Mouse (Mus musculus) mesoderm, embryonic 11.5 days (tissue): ENCODE data around the gene Gucy1b2.

ENCODE experiments used
- DNase-seq: peaks from one replicate; pipeline ENCODE4 v3.0.0-alpha.2; 2012; ENCODE audit warnings: low read depth, low spot score

The Gucy1b2 gene

DNA sequence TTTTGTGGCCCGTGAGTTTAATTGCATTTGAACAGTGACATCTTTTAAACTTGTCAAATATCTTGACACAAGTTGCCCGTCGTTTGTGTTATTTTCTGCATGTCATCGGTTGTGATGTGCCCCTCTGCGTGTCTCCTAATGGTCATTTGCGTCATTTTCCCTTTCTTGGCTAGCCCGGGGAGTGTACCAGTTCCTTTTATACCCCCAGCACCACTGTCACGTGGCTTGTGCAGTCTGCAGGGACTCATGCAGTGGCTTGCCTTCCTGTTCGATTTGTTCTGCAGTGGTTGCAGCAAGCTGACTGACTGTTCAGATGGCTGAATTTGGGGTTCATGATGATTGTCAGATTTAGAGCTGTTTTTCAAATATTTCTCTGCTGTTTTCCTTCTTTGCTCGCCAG lies 82.1 kb downstream of the Gucy1b2 start:
- no peak for DNase-seq

GRCm38 (mm10) chr14:62370819-62371218 lies 85.3 kb downstream of the Gucy1b2 start:
- no peak for DNase-seq

DNA sequence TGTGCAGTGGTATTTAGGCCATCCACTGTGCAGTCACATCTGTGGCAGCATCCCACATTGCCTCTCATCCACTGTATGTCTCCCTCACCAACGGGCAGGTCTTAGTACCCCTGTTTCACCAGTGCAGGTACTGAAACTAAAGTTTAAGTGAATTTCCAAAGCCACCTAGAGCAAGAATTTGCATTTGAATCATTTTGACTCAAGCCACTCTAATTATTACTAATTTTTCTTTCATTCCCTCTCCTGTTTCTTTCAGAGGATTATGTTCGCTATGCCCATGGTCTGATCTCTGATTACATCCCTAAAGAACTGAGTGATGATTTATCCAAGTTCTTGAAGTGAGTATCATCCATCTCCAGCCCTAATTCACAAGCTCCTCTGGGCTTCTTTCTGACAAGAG lies 92.3 kb downstream of the Gucy1b2 start:
- DNase-seq, result no peak

DNA sequence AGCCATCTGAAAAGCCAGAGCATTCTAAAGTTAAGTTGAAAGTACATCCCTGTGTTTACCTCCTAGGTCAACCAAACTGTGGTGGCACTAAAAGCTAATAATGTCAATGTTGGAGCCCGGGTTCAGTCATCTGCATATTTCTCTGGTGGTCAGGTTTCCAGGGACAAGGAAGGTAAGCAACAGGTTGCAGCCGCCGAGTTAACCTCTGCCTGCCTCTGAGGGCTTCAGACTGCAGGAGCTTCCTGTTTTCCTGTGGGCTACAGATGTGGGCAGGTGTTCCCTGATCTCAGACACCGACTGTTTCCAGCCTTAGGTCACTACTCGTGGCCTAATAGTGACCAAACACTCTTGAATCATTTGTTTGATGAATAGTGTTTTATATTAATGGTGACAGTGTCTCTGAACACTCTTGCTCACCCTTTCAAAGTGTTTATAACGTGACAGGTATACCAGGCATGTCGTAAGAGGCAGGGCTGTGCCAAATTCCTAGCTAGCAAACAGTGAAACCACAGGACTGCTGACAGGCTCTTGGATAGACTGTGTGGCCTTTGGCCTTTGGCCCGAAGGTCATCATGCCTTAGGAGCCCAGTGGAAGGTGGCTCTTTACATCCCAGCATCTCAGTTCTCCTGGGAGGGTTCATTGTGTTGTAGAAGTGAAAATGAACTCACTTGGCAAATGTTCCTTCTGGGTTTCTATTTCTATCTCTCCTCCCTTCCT lies 94.7 kb downstream of the Gucy1b2 start:
- no peak for DNase-seq

- DNase-seq, result no peak
These were observed 100.9 kb downstream of the Gucy1b2 start for GRCm38 (mm10) chr14:62355201-62355600.

DNA sequence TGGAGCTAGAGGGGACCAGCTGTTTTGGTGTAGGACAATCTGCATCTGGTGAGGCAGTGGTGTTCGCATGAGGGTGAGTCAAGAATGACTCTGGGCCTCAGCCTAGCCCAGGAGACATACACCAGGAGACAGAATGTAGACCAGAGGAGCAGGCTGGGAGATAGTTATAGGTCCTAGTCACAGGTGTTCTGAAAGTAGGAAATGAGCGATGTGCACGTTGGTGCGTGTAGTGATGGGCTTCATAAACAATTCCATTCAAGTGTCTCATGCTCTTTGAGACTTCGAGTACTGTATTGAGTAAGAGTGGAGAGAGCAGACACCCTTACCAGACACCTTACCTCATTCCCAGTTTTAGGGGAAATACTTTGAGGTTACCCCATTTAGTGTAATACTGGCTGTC lies 102.3 kb downstream of the Gucy1b2 start:
- no peak for DNase-seq

DNA sequence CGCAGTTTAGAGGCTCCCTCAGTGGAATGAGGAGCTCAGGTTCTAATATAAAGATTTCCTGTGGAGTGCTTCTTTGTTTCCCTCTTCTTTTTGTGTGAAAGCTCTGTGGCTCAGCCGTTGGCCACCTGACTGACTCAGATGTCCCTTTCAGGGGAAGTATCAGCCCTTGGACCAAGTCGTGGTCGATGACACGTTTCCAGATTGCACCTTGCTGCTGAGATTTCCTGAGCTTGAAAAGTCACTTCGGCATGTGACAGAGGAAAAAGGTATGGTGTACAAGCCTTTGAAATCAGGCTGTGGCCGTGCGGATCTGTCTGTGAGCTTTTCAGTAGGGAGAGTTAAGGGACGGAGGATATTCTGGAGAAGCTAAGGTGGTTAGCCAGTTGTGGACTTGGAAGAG lies 102.7 kb downstream of the Gucy1b2 start:
- no peak for DNase-seq

GRCm38 (mm10) chr14:62350890-62351289 lies 105.2 kb downstream of the Gucy1b2 start:
- DNase-seq, result no peak

DNA sequence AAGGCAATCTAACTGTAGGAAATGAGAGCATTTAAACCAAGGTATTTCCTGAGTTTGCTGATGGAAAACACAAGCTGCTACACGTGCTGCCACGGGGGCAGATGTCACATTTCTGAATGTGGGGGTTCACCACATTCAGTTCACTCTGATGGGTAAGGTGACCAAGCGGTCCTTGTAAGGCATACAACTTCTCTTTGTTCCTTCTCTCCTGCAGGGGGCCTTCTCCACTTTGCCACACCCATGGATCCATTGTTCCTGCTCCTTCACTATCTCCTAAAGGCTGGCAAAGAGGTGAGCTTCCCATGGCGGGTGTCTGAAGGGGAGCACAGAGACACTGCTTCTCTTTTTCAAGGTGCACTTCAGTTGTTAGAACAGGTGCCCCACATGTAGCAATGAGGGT lies 105.9 kb downstream of the Gucy1b2 start:
- DNase-seq, result no peak

DNA sequence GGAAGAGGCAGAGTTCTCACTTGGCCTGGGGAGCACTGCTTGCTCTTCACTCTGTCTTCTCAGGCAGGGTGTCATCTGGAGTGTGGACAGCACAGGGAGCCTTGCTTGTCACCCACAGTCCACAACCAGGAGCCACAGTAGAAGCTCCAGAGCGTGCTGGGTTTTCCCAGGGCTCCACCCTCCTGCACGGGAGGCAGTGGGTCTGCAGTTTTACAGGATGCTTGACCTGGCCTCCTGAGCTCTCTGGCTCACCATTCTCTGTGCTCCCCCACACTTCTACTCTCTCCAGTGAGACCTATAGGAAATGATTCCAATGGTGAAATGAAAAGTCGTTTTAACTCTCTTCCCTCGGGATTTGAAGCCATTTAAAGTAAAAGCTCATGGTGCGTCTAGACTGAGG lies 106.3 kb downstream of the Gucy1b2 start:
- no peak for DNase-seq

GRCm38 (mm10) chr14:62347103-62347502 lies 109.0 kb downstream of the Gucy1b2 start:
- DNase-seq, result no peak

DNA sequence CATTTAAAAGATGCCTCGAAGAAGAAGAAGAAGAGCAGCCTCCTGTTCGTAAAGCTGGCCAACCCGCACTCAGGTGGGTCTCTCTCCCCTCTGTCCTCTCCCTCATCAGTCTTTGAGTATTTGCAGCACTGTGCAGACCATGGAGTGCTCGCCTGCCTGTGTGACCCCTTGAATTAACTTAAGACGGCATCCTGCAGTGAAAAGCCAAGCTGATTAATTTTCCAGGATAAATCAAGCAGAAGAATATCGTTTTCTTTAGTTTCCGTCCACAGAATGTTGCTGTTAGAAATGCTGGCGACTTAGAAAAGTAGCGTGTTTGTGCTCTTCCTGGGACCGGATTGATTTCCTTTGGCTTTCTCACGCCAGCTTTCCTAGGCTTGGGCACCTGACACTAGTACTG lies 109.5 kb downstream of the Gucy1b2 start:
- no peak for DNase-seq
